Mouse (Mus musculus) cerebellum, adult 2 months (tissue): ENCODE data around the gene Syt16.

Source experiments
- CTCF ChIP-seq: fragments of 200-500 bp; IDR thresholded peaks from 2 replicates; pipeline ENCODE4 v1.5.1; 2011; ENCODE audit warnings: low read depth, mild to moderate bottlenecking, control low read depth, low read length, moderate library complexity, borderline replicate concordance; ENCODE audit not compliant: insufficient read depth
- POLR2A ChIP-seq: fragments of 200-500 bp; IDR thresholded peaks from 2 replicates; pipeline ENCODE4 v1.6.1; 2011; ENCODE audit warnings: low read length, control low read depth, borderline replicate concordance; ENCODE audit not compliant: insufficient read depth

DNA sequence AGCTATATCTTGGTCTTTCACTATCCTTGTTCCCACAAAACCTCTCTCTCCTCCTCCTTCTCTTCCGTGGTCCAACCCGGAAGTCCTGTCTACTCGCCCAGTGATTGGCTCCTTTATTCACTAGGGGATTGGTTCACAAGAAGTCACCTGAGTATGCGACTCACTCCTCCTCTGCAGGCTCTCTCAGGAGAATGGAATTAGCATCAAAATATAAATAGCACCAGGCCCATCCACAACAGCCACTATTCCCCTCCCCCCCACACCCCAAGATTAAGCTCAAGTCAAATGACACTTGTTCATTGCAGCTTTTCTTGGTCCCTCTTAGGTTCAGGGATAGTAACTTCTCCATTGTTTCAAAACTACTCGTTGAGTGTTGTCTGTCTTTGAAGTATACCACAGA lies 324.5 kb downstream of the Syt16 start:
- no peak for TF ChIP-seq POLR2A
- TF ChIP-seq CTCF = no peak
